Mouse (Mus musculus) cerebellum, adult 18-20 months (tissue): ENCODE data around the gene Acly.
A peak's percentile ranks its signal among the peaks of the same experiment; 100 is the strongest.

Source experiments
- DNase-seq, 2 experiments: peaks; one replicate each; pipeline ENCODE4 v3.0.0; 2021

Acly gene

DNA sequence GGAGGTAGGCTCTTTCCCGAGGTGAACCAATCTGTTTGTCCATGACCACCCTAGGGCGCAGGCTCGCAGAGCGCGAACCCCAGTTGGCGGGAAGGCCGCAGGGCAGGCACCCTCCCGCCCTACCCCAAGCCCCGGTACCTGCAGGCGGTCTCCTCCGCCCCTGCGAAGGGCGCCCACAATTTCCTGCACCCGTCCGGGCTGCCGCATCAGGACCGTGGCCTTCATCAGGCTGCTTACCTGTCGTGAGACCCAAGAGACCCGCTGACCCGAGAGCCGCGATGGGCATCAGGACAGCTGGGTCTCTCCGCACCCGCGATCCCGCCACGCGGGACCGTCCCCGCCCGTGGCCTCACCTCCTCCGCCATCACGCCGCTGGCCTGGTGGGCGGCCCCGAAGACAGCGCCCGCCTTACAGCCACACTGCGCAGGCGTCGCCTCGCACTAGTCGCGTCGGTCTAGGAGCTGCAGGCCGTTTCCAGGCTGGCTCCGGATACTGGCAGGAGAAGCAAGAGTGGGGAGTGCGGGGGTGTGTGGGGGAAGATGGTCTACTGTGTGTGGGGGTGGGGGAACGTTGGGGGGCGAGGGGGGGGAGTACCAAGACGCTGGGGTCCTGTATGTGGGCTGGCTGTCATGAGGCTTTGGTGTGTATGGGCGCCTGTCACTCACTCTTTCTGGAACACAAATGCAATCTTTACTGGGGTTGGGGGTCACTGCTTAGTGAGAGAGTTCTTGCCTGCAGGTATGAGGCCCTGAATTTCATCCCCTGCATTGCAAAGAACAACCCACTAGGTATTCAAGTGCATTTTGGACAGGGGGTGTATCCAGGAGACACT lies 86.9 kb downstream of the Acly start:
- DNase-seq: peak; percentile 89

- DNase-seq: no peak
Measured at GRCm38 (mm10) chr11:100437901-100438300, 89.9 kb downstream of the Acly start.

DNA sequence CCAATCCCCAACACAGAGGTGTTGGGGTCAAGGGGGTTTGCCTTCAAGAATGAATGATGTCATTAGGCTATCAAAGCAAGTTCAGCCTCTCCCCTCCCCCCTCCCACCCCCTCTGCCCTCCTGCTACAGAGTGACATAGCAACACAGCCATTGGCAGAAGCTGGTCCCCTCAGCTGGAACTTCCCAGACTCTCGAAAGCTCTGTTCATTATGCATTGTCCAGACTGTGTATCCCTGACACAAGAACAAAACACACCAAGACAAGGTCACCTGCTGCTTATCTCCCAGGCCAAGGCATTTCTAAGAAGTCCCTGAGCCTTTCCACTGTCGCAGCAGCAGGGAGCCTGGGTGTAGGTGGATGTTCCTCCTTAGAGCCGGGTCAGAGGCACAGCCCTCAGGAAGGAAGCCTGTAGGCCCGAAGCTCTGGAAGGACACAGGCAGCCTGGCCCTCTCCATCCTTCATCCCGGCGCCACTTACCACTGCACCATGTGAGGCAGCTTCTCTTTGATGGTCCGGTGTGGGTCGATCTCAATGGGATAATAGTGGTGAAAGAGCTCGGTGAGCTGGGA lies 92.0 kb downstream of the Acly start:
- DNase-seq: no peak

- no peak for DNase-seq
Measured at GRCm38 (mm10) chr11:100432002-100432401, 95.8 kb downstream of the Acly start.

GRCm38 (mm10) chr11:100430052-100430451 lies 97.7 kb downstream of the Acly start:
- DNase-seq: no peak

DNA sequence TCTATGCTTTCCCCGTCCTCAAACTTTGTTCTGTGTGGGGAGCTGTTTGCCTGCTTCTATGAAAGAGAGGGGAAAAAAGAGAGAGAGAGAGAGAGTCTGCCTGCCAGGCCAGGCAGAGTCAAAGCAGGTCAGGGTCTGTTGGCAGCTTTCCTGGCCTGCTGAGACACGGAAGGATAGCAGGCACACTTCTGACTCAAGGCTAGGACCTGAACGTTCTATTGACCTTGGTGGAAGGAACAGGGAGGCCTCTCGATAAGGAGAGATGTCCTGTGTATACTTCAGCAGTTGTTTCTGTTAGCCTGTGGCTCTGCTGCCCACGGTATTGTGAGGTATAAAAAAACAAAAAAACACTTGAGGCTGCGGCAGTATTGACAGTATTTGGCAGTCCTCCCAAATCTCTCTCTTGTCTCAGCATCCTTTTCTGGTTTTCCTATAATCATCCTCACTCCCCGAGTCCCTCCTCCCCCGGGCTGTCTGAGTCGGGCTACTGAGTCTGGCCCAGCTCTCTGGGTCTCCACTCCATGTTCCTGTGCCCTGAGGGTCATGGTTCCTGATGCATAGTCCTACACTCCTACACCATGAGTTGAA lies 99.1 kb downstream of the Acly start:
- DNase-seq: peak; percentile 32 to 40

DNA sequence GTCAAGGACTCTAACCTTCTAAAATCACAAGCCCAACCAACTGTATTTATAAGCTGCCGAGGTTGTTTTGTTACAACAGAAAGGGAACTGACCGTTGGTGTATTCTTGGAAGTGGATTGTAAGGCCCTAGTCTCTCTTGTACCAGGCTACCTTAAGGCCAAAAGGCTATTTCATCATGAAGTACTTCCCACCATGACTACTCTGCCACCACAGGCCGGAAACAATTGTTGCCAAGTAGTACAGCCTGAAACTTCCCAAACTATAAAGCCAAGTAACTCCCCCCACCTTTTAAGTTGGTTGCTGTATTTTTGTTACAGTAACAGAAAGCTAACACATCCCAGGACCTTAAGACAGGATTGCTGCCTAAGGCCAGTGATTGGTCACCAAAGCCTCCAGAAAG lies 101.0 kb downstream of the Acly start:
- no peak for DNase-seq
